Mouse (Mus musculus) left cerebral cortex, adult 2 months (tissue): ENCODE data around the gene Synpo2l. TPM values are rescaled to one million over a fixed set of nuclear protein-coding genes. Genes with fewer than 3 reads are reported as not detected.
A peak's percentile ranks its signal among the peaks of the same experiment; 100 is the strongest.
"Not testable (repeated sequence)": the region's sequence is repeated elsewhere in the genome, so short reads cannot be mapped to it uniquely, and the experiment has no call there.

Experiments used
- DNase-seq, 2 experiments: peaks; one replicate each; pipeline ENCODE4 v3.0.0; 2021 to 2022; ENCODE audit warnings: low spot score in 2 of 2, mixed read lengths in 1 of 2; ENCODE audit errors: extremely low spot score in 1 of 2
- H3K27ac ChIP-seq: fragments of 200-600 bp; 2 replicates; pipeline ENCODE4 v1.8.1; 2022
- H3K4me3 ChIP-seq: fragments of 200-600 bp; 2 replicates; pipeline ENCODE4 v1.8.1; 2022
- CTCF ChIP-seq: fragments of 200-600 bp; IDR thresholded peaks from 2 replicates; pipeline ENCODE4 v1.8.1; 2022; ENCODE audit warnings: antibody characterized with exemption, mild to moderate bottlenecking, moderate library complexity
- intact Hi-C: fragments of 180-260 bp; cut with DNase I; formaldehyde crosslinking; loops from one replicate; pipeline ENCODE4 v1.15.1; 2025
- total RNA-seq, 2 experiments: library from RNA; stranded (reverse); gene quantifications; 2 replicates each; pipeline ENCODE4 v1.2.3; 2021

The Synpo2l gene
- total RNA-seq, 2 experiments from 2014 or later, result 0.21 to 0.23 TPM

- intact Hi-C loops, result no loop called here
- Histone ChIP-seq H3K27ac (no peak overlapping the region), H3K4me3 (no peak overlapping the region)
- no peak for DNase-seq
- TF ChIP-seq CTCF, result no peak
These were observed 12.4 kb downstream of the Synpo2l start for GRCm38 (mm10) chr14:20655731-20656130.

- TF ChIP-seq CTCF, result no peak
- Histone ChIP-seq H3K4me3 (no peak overlapping the region), H3K27ac (no peak overlapping the region)
- DNase-seq, result no peak
- intact Hi-C loops, result no loop called here
These were observed 13.3 kb downstream of the Synpo2l start for GRCm38 (mm10) chr14:20654690-20655421.

GRCm38 (mm10) chr14:20651722-20652256 is 16.4 kb downstream of the Synpo2l start:
- Histone ChIP-seq H3K4me3 (no peak overlapping the region), H3K27ac (no peak overlapping the region)
- no peak for TF ChIP-seq CTCF
- DNase-seq, result no peak
- intact Hi-C loops, result no loop called here

- no peak overlapping the region for H3K4me3 ChIP-seq
- no peak for TF ChIP-seq CTCF
- intact Hi-C loops, result no loop called here
- H3K27ac ChIP-seq, result no peak overlapping the region
- no peak for DNase-seq
These were observed 17.2 kb downstream of the Synpo2l start for GRCm38 (mm10) chr14:20651000-20651399.

- no peak for DNase-seq
- H3K27ac ChIP-seq, result no peak overlapping the region
- no peak for TF ChIP-seq CTCF
- no peak overlapping the region for H3K4me3 ChIP-seq
- intact Hi-C loops, result no loop called here
These were observed 21.8 kb downstream of the Synpo2l start for GRCm38 (mm10) chr14:20646381-20646780.

- no peak for DNase-seq
These were observed 22.6 kb downstream of the Synpo2l start for GRCm38 (mm10) chr14:20645547-20645946.

GRCm38 (mm10) chr14:20641438-20641875 is 26.7 kb downstream of the Synpo2l start:
- no peak for DNase-seq
- Histone ChIP-seq H3K27ac (peak overlapping the region; percentile 96), H3K4me3 (peak overlapping the region; percentile 81)
- intact Hi-C loops, result loop anchor here (5.0 kb wide), 1 partner anchor 64 kb away; no protein-coding TSS in a partner anchor
- TF ChIP-seq CTCF, result no peak

More at GRCm38 (mm10) chr14:20645547-20645946, 22.6 kb downstream of the Synpo2l start:
- no peak overlapping the region for H3K4me3 ChIP-seq
- no peak overlapping the region for H3K27ac ChIP-seq
- TF ChIP-seq CTCF, result peak; percentile 9
- intact Hi-C loops, result no loop called here

GRCm38 (mm10) chr14:20640644-20641437 is 27.3 kb downstream of the Synpo2l start, which contains the start of gene Usp54:
TSS of gene Usp54 (minus strand) at chr14:20641063.
- peak within 1 kb of the TSS; percentile 81 for H3K4me3 ChIP-seq
- no peak for TF ChIP-seq CTCF
- peak; percentile 97 to 98 for DNase-seq
- intact Hi-C loops, result loop anchor here (5.0 kb wide), 1 partner anchor 64 kb away; no protein-coding TSS in a partner anchor
- peak within 1 kb of the TSS; percentile 96 for H3K27ac ChIP-seq

GRCm38 (mm10) chr14:20639918-20640619 is 28.1 kb downstream of the Synpo2l start:
- no peak for TF ChIP-seq CTCF
- Histone ChIP-seq H3K4me3 (peak overlapping the region; percentile 81), H3K27ac (peak overlapping the region; percentile 96)
- intact Hi-C loops, result loop anchor here (5.0 kb wide), 1 partner anchor 63 kb away; no protein-coding TSS in a partner anchor
- DNase-seq, result no peak

GRCm38 (mm10) chr14:20638702-20639101 is 29.5 kb downstream of the Synpo2l start:
- Histone ChIP-seq H3K4me3 (no peak overlapping the region), H3K27ac (no peak overlapping the region)
- no peak for DNase-seq
- intact Hi-C loops, result no loop called here
- no peak for TF ChIP-seq CTCF

GRCm38 (mm10) chr14:20637818-20638574 is 30.2 kb downstream of the Synpo2l start:
- H3K4me3 ChIP-seq, result no peak overlapping the region
- DNase-seq, result no peak
- H3K27ac ChIP-seq, result no peak overlapping the region
- no peak for TF ChIP-seq CTCF
- intact Hi-C loops, result no loop called here

GRCm38 (mm10) chr14:20636968-20637367 is 31.2 kb downstream of the Synpo2l start:
- intact Hi-C loops, DNase-seq, H3K4me3 ChIP-seq, H3K27ac ChIP-seq: not testable (repeated sequence)
